In genomic region chr17:22361101-22361781, GRCm38 (mm10) we compare ENCODE assay signal across 8 mouse cellular contexts. TPM values are rescaled to one million over a fixed set of nuclear protein-coding genes. Genes with fewer than 3 reads are reported as not detected.
A peak's percentile ranks its signal among the peaks of the same experiment; 100 is the strongest.
DNase-seq lines count a peak whose midpoint lies in the region; ATAC-seq and TF ChIP-seq lines count a peak whose summit lies in the region.
"Not testable (repeated sequence)": the region's sequence is repeated elsewhere in the genome, so short reads cannot be mapped to it uniquely, and the experiment has no call there.

Zfp944 (minus strand) TSS chr17:22361400.
Zfp758 (plus strand) TSS chr17:22361453.

- H3K4me2 ChIP-seq in CH12.LX (ENCODE audit: insufficient read depth, low read depth, poor library complexity, severe bottlenecking) = peak within 1 kb of the TSS; percentile 95
- peak within 1 kb of the TSS; percentile 63 for H3K4me2 ChIP-seq in forebrain, embryonic 12.5 days
- H3K4me2 ChIP-seq in heart, postnatal 0 days (ENCODE audit: low read depth, low read length) = peak within 1 kb of the TSS; percentile 65
- H3K4me2 ChIP-seq in liver, embryonic 14.5 days (ENCODE audit: low read depth) = peak within 1 kb of the TSS; percentile 77
- peak within 1 kb of the TSS; percentile 66 for H3K4me2 ChIP-seq in stomach, embryonic 16.5 days (ENCODE audit: low read depth, low read length)

- TF ChIP-seq CTCF in CH12.LX (conservative IDR thresholded peaks at IDR 0.05 in 1 of 2, IDR thresholded peaks at IDR 0.05 in 1 of 2; ENCODE audit: low read depth in 2 of 2, low read length in 2 of 2); heart, postnatal 0 days (IDR thresholded peaks at IDR 0.05; ENCODE audit: low read depth); liver, embryonic 14.5 days (IDR thresholded peaks at IDR 0.05; ENCODE audit: low read depth): not testable (repeated sequence)

- H3K27ac ChIP-seq in CH12.LX (ENCODE audit: insufficient read depth, low read depth) = 0 out of 2 replicates have a peak within 1 kb of the TSS, but pooled peaks have one; percentile 59
- H3K27ac ChIP-seq in forebrain, embryonic 12.5 days = peak within 1 kb of the TSS; percentile 70
- peak within 1 kb of the TSS; percentile 91 for H3K27ac ChIP-seq in heart, postnatal 0 days (ENCODE audit: low read depth)
- H3K27ac ChIP-seq in liver, embryonic 14.5 days = peak within 1 kb of the TSS; percentile 82
- peak within 1 kb of the TSS; percentile 85 for H3K27ac ChIP-seq in stomach, embryonic 16.5 days (ENCODE audit: low read length)

- H3K36me3 ChIP-seq in CH12.LX (replicated peaks in 1 of 2; ENCODE audit: control insufficient read depth in 1 of 2, insufficient read depth in 1 of 2, low read length in 1 of 2) = peaks cover 3 to 10% of the 10 kb centered on the region in 2 experiments
- peaks cover 16% of the 10 kb centered on the region for H3K36me3 ChIP-seq in forebrain, embryonic 12.5 days (replicated peaks)
- H3K36me3 ChIP-seq in heart, postnatal 0 days (replicated peaks; ENCODE audit: control insufficient read depth, insufficient read depth, low read length); liver, embryonic 14.5 days (replicated peaks; ENCODE audit: control insufficient read depth, insufficient read depth, low read depth); stomach, embryonic 16.5 days (ENCODE audit: control insufficient read depth, insufficient read depth, low read length): not testable (repeated sequence)

- H3K4me1 ChIP-seq in CH12.LX (ENCODE audit: control insufficient read depth in 1 of 2, insufficient read depth in 2 of 2) = peaks cover 2 to 16% of the 10 kb centered on the region in 2 experiments; a peak in 2 of 4 replicates
- H3K4me1 ChIP-seq in forebrain, embryonic 12.5 days = peaks cover 15% of the 10 kb centered on the region
- not testable (repeated sequence) for H3K4me1 ChIP-seq in heart, postnatal 0 days (ENCODE audit: control insufficient read depth, insufficient read depth)
- peaks cover 3 to 10% of the 10 kb centered on the region in 2 experiments; a peak in 3 of 4 replicates for H3K4me1 ChIP-seq in liver, embryonic 14.5 days (replicated peaks; ENCODE audit: control insufficient read depth in 2 of 2, insufficient read depth in 2 of 2, low read length in 1 of 2)
- H3K4me1 ChIP-seq in stomach, embryonic 16.5 days (ENCODE audit: control insufficient read depth, insufficient read depth, low read length) = peaks cover 11% of the 10 kb centered on the region

- TF ChIP-seq EP300 in CH12.LX (IDR thresholded peaks at IDR 0.05; ENCODE audit: low read length); heart, postnatal 0 days (IDR thresholded peaks at IDR 0.05; ENCODE audit: low read depth); liver, embryonic 14.5 days (IDR thresholded peaks at IDR 0.05; ENCODE audit: low read depth): not testable (repeated sequence)

- peak within 1 kb of the TSS; percentile 67 for H3K9ac ChIP-seq in CH12.LX (ENCODE audit: insufficient read depth, low read depth)
- peak within 1 kb of the TSS; percentile 68 for H3K9ac ChIP-seq in forebrain, embryonic 12.5 days
- peak within 1 kb of the TSS; percentile 64 for H3K9ac ChIP-seq in heart, postnatal 0 days (replicated peaks; ENCODE audit: low read depth, low read length)
- peak within 1 kb of the TSS; percentile 89 for H3K9ac ChIP-seq in liver, embryonic 14.5 days (replicated peaks)
- peak within 1 kb of the TSS; percentile 80 for H3K9ac ChIP-seq in stomach, embryonic 16.5 days (ENCODE audit: low read length)

- not testable (repeated sequence) for TF ChIP-seq RAD21 in CH12.LX (IDR thresholded peaks at IDR 0.05; ENCODE audit: low read depth, low read length)

- H3K79me2 ChIP-seq in CH12.LX (replicated peaks; ENCODE audit: control insufficient read depth, extremely low read depth, insufficient read depth, poor library complexity, severe bottlenecking) = not testable (repeated sequence)

- peak within 1 kb of the TSS; percentile 51 to 76 (median 74) for H3K4me3 ChIP-seq in CH12.LX (replicated peaks in 1 of 3; ENCODE audit: low read depth in 2 of 3, low read length in 2 of 3, poor library complexity in 1 of 3)
- peak within 1 kb of the TSS; percentile 57 for H3K4me3 ChIP-seq in forebrain, embryonic 12.5 days (replicated peaks)
- H3K4me3 ChIP-seq in heart, postnatal 0 days (ENCODE audit: low read depth, low read length) = peak within 1 kb of the TSS; percentile 69
- H3K4me3 ChIP-seq in liver, embryonic 14.5 days (ENCODE audit: insufficient read depth in 1 of 2, low read depth in 2 of 2, low read length in 2 of 2) = peak within 1 kb of the TSS; percentile 67 to 100
- peak within 1 kb of the TSS; percentile 62 for H3K4me3 ChIP-seq in stomach, embryonic 16.5 days (replicated peaks; ENCODE audit: low read length)

- peak; percentile 45 for DNase-seq in CH12.LX (ENCODE audit: extremely low read depth)
- DNase-seq in c-Kit-positive CD71-positive TER-119-positive erythroid progenitor cells, embryonic 14.5 days (ENCODE audit: low spot score) = peak; percentile 58
- DNase-seq in heart, postnatal 0 days (ENCODE audit: low spot score) = peak; percentile 20
- peak; percentile 39 to 67 for DNase-seq in kidney, postnatal 25 days
- DNase-seq in liver, embryonic 14.5 days (ENCODE audit: low read depth in 3 of 3, low spot score in 3 of 3) = peak; percentile 17 to 46 (median 22)
- DNase-seq in neural tube, embryonic 10.5 days (ENCODE audit: extremely low spot score, low spot score) = peak; percentile 81

- dilution Hi-C loops in CH12.LX (cut with MboI; ENCODE audit: extremely low pct_ligation_motif_present, extremely low pct_unique_long_range_greater_than_20kb, low sequenced_read_pairs) = not testable (repeated sequence)

- H3K27me3 ChIP-seq in CH12.LX (replicated peaks); forebrain, embryonic 12.5 days; heart, postnatal 0 days (ENCODE audit: control insufficient read depth, insufficient read depth, low read length); liver, embryonic 14.5 days (ENCODE audit: control insufficient read depth, insufficient read depth, low read length); stomach, embryonic 16.5 days (ENCODE audit: control insufficient read depth, insufficient read depth, low read length): not testable (repeated sequence)

- H3K9me3 ChIP-seq in CH12.LX (replicated peaks; ENCODE audit: low read length); forebrain, embryonic 12.5 days; heart, postnatal 0 days (replicated peaks; ENCODE audit: control insufficient read depth, low read length); liver, embryonic 14.5 days (ENCODE audit: control insufficient read depth, low read length); stomach, embryonic 16.5 days (replicated peaks; ENCODE audit: control insufficient read depth, low read length): not testable (repeated sequence)

- under 1% methylated on average over 27 of the region's 43 CpGs for WGBS in forebrain, embryonic 12.5 days
- WGBS in heart, postnatal 0 days = under 1% methylated on average over 27 of the region's 43 CpGs
- WGBS in liver, embryonic 14.5 days (ENCODE audit: insufficient replicate concordance) = under 1% methylated on average over 27 of the region's 43 CpGs
- under 1% methylated on average over 28 of the region's 43 CpGs for WGBS in stomach, embryonic 16.5 days

- ATAC-seq in forebrain, embryonic 12.5 days (ENCODE audit: low FRiP score) = peak; percentile 98
- ATAC-seq in heart, postnatal 0 days (ENCODE audit: insufficient read depth, low read depth) = peak; percentile 98
- ATAC-seq in liver, embryonic 14.5 days (ENCODE audit: insufficient read depth) = peak; percentile 99
- ATAC-seq in stomach, embryonic 16.5 days (ENCODE audit: insufficient read depth, low FRiP score) = peak; percentile 99

- TF ChIP-seq POLR2A in CH12.LX (IDR thresholded peaks at IDR 0.05; ENCODE audit: low read depth, low read length) = peak; percentile 67

- in situ Hi-C loops in CH12.LX (cut with MboI; ENCODE audit: low pct_ligation_motif_present, low pct_unique_long_range_greater_than_20kb, low sequenced_read_pairs) = loop anchor here (10.0 kb wide), 1 partner anchor 54 kb away; no protein-coding TSS in a partner anchor

TF ChIP-seq in CH12.LX, 34 proteins besides CTCF, POLR2A, EP300 and RAD21 (continues in another document):
- TF ChIP-seq MAZ (IDR thresholded peaks at IDR 0.05; ENCODE audit: low read depth, low read length) = 0 out of 2 replicates have a peak, but pooled peaks have one; percentile 35
- peak; percentile 41; the same call in 1 of the 2 replicates for TF ChIP-seq IRF4 (IDR thresholded peaks at IDR 0.05; ENCODE audit: low read depth, low read length)
- 0 out of 2 replicates have a peak, but pooled peaks have one; percentile 19 for TF ChIP-seq TBP (conservative IDR thresholded peaks at IDR 0.05; ENCODE audit: low read depth, low read length)
- TF ChIP-seq BHLHE40 (IDR thresholded peaks at IDR 0.05; ENCODE audit: low read depth, low read length) = peak; percentile 51; the same call in 1 of the 2 replicates

RNA-seq across cellular contexts. Expression of gene Zfp944, which starts in this region (rescaled TPM):
- total RNA-seq in CH12.LX (2012; rRNA removed) (2.6 and 3.9 TPM in 2 replicates), CH12.LX (2014; rRNA removed) (6.9 and 9.9 TPM in 2 replicates)
- polyA plus RNA-seq in CH12.LX (2012; ENCODE audit: insufficient read length, low read depth) = 3.4 and 4.0 TPM in 2 replicates
- 17.0 TPM in 2 replicates for polyA plus RNA-seq in forebrain, embryonic 12.5 days (2016; fragmentation: Nextera tagmentation; extraction: Ambion mirVana)
- 2.0 and 3.0 TPM in 2 replicates for total RNA-seq in heart, postnatal 0 days (2014; rRNA removed; ENCODE audit: low replicate concordance)
- polyA plus RNA-seq in heart, postnatal 0 days (2015; fragmentation: Nextera tagmentation; extraction: Ambion mirVana) = 6.8 and 7.4 TPM in 2 replicates
- polyA plus RNA-seq in liver, embryonic 14.5 days (2012; rRNA removed) = 1.4 and 2.7 TPM in 2 replicates
- 5.6 and 5.9 TPM in 2 replicates for polyA plus RNA-seq in liver, embryonic 14.5 days (2014; fragmentation: Nextera tagmentation; extraction: Ambion mirVana)
- 11.8 and 13.9 TPM in 2 replicates for polyA plus RNA-seq in stomach, embryonic 16.5 days (2015; fragmentation: Nextera tagmentation; extraction: Ambion mirVana)

RNA-seq across cellular contexts. Expression of gene Zfp758, which starts in this region (rescaled TPM):
- total RNA-seq in CH12.LX (2012; rRNA removed) (2.1 and 2.6 TPM in 2 replicates), CH12.LX (2014; rRNA removed) (5.7 and 7.3 TPM in 2 replicates)
- polyA plus RNA-seq in CH12.LX (2012; ENCODE audit: insufficient read length, low read depth) = 1.2 and 1.7 TPM in 2 replicates
- polyA plus RNA-seq in forebrain, embryonic 12.5 days (2016; fragmentation: Nextera tagmentation; extraction: Ambion mirVana) = 10.0 and 10.1 TPM in 2 replicates
- total RNA-seq in heart, postnatal 0 days (2014; rRNA removed; ENCODE audit: low replicate concordance) = 2.2 and 2.8 TPM in 2 replicates
- 6.4 and 6.8 TPM in 2 replicates for polyA plus RNA-seq in heart, postnatal 0 days (2015; fragmentation: Nextera tagmentation; extraction: Ambion mirVana)
- polyA plus RNA-seq in liver, embryonic 14.5 days (2012; rRNA removed) = 0.64 and 1.3 TPM in 2 replicates
- polyA plus RNA-seq in liver, embryonic 14.5 days (2014; fragmentation: Nextera tagmentation; extraction: Ambion mirVana) = 4.7 and 4.8 TPM in 2 replicates
- 9.4 and 12.0 TPM in 2 replicates for polyA plus RNA-seq in stomach, embryonic 16.5 days (2015; fragmentation: Nextera tagmentation; extraction: Ambion mirVana)

Comparison
In these comparisons a context has a peak if more than half of its experiments do, and no peak if none do; other contexts are left out.
1. Peak in every context shown above with its lines: DNase-seq, ATAC-seq, H3K4me3 ChIP-seq and H3K27ac ChIP-seq.
2. DNase-seq: peak in every context shown above with its lines; median percentile 81 in neural tube, embryonic 10.5 days; 58 in c-Kit-positive CD71-positive TER-119-positive erythroid progenitor cells, embryonic 14.5 days; 53 in kidney, postnatal 25 days; 45 in CH12.LX; 22 in liver, embryonic 14.5 days; 20 in heart, postnatal 0 days.